Mouse (Mus musculus) intestine, embryonic 16.5 days (tissue): ENCODE measurements around the gene St14. TPM values are rescaled to one million over a fixed set of nuclear protein-coding genes. Genes with fewer than 3 reads are reported as not detected.
A peak's percentile ranks its signal among the peaks of the same experiment; 100 is the strongest.

ENCODE experiments used
- ATAC-seq: fragments of 200-750 bp; cut with Nextera tagmentation; 2 replicates; pipeline ENCODE4 v1.8.0; 2017; ENCODE audit warnings: moderate TSS enrichment, moderate library complexity
- H3K27ac ChIP-seq: fragments of 300-500 bp; sonication (generic); 2 replicates; pipeline ENCODE4 v1.5.1; 2014; ENCODE audit warnings: mild to moderate bottlenecking, low read length
- H3K27me3 ChIP-seq: fragments of 300-500 bp; sonication (generic); replicated peaks from 2 replicates; pipeline ENCODE4 v1.6.1; 2014; ENCODE audit warnings: low read length, control low read depth, mixed read lengths; ENCODE audit not compliant: control insufficient read depth, insufficient read depth
- H3K36me3 ChIP-seq: fragments of 300-500 bp; sonication (generic); 2 replicates; pipeline ENCODE4 v1.6.1; 2014; ENCODE audit warnings: low read length, control low read depth; ENCODE audit not compliant: control insufficient read depth, insufficient read depth
- H3K4me1 ChIP-seq: fragments of 300-500 bp; sonication (generic); 2 replicates; pipeline ENCODE4 v1.6.1; 2014; ENCODE audit warnings: low read length, control low read depth, mixed read lengths; ENCODE audit not compliant: control insufficient read depth, insufficient read depth
- H3K4me2 ChIP-seq: fragments of 300-500 bp; sonication (generic); 2 replicates; pipeline ENCODE4 v1.6.1; 2014; ENCODE audit warnings: low read depth, low read length, control low read depth
- H3K4me3 ChIP-seq: fragments of 300-500 bp; sonication (generic); 2 replicates; pipeline ENCODE4 v1.5.1; 2014; ENCODE audit warnings: mild to moderate bottlenecking, low read length
- H3K9ac ChIP-seq: fragments of 300-500 bp; sonication (generic); 2 replicates; pipeline ENCODE4 v1.6.1; 2014; ENCODE audit warnings: low read depth, low read length
- H3K9me3 ChIP-seq: fragments of 300-500 bp; sonication (generic); 2 replicates; pipeline ENCODE4 v1.6.1; 2016; ENCODE audit warnings: low read length, control low read depth; ENCODE audit not compliant: control insufficient read depth
- WGBS: fragments of 180-500 bp; shearing (Covaris S2); extraction: QIAGEN DNeasy Blood & Tissue Kit; methylation state at CpG from one replicate; pipeline ENCODE4 v1.1.7; 2014; 5-methylcytosine and 5-hydroxymethylcytosine counted together
- polyA plus RNA-seq: library from polyadenylated mRNA; unstranded; fragments of >200 nt; fragmentation: Nextera tagmentation; extraction: Ambion mirVana; gene quantifications from 2 replicates; pipeline ENCODE4 v1.2.1, GENCODE M21; 2015

Gene St14
- polyA plus RNA-seq, 1 experiment from 2014 or later = 91.4 TPM

GRCm38 (mm10) chr9:31162911-31163310 lies 31.3 kb upstream of the St14 start:
- Histone ChIP-seq H3K27me3 (no peaks in the 10 kb centered on the region), H3K9me3 (no peaks in the 10 kb centered on the region), H3K4me2 (no peak overlapping the region), H3K4me1 (no peaks in the 10 kb centered on the region), H3K9ac (no peak overlapping the region), H3K27ac (no peak overlapping the region), H3K36me3 (peaks cover 14% of the 10 kb centered on the region; the same call in 1 of the 2 replicates), H3K4me3 (no peak overlapping the region)
- no peak for ATAC-seq
- WGBS = 73% methylated on average over 1 of the region's 1 CpGs

GRCm38 (mm10) chr9:31159910-31160309 lies 28.3 kb upstream of the St14 start:
- Histone ChIP-seq H3K9ac (no peak overlapping the region), H3K4me1 (no peaks in the 10 kb centered on the region), H3K9me3 (no peaks in the 10 kb centered on the region), H3K27ac (no peak overlapping the region), H3K27me3 (no peaks in the 10 kb centered on the region), H3K4me2 (no peak overlapping the region), H3K36me3 (0 out of 2 replicates have a peak, but pooled peaks cover 10% of the 10 kb centered on the region), H3K4me3 (no peak overlapping the region)
- no peak for ATAC-seq
- WGBS = 74% methylated on average over 4 of the region's 4 CpGs

DNA sequence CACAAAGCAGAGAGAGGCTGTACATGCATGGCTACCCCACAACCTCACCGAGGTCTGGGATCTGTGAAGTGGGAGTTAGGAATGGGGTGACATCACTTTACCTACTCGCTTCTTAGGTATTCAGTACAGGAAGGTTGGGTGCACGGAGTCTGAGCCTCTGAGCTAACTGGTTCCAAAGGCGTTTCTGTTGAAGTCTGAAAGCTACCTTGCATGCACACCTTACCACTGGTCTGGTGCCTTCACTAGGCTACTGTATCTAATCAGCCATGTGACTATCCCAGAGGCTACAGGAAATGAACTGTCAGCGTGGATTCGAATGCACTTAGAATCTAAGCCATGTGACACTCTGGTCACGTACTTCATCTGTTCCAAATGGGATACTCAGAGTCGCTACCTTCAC lies 24.9 kb upstream of the St14 start:
- Histone ChIP-seq H3K9ac (no peak overlapping the region), H3K27me3 (no peaks in the 10 kb centered on the region), H3K4me2 (no peak overlapping the region), H3K27ac (no peak overlapping the region), H3K4me3 (no peak overlapping the region), H3K4me1 (no peaks in the 10 kb centered on the region), H3K36me3 (0 out of 2 replicates have a peak, but pooled peaks cover 8% of the 10 kb centered on the region), H3K9me3 (no peaks in the 10 kb centered on the region)
- WGBS = 87% methylated on average over 8 of the region's 8 CpGs
- no peak for ATAC-seq

- H3K9me3 ChIP-seq = no peaks in the 10 kb centered on the region
- WGBS = 81% methylated on average over 2 of the region's 2 CpGs
- no peak overlapping the region for H3K4me2 ChIP-seq
- no peaks in the 10 kb centered on the region for H3K36me3 ChIP-seq
- no peak overlapping the region for H3K9ac ChIP-seq
- peaks cover 2% of the 10 kb centered on the region; the same call in 1 of the 2 replicates for H3K4me1 ChIP-seq
- H3K27me3 ChIP-seq = no peaks in the 10 kb centered on the region
- H3K4me3 ChIP-seq = no peak overlapping the region
- no peak for ATAC-seq
- no peak overlapping the region for H3K27ac ChIP-seq
Observed at GRCm38 (mm10) chr9:31151050-31151449, 19.4 kb upstream of the St14 start.

DNA sequence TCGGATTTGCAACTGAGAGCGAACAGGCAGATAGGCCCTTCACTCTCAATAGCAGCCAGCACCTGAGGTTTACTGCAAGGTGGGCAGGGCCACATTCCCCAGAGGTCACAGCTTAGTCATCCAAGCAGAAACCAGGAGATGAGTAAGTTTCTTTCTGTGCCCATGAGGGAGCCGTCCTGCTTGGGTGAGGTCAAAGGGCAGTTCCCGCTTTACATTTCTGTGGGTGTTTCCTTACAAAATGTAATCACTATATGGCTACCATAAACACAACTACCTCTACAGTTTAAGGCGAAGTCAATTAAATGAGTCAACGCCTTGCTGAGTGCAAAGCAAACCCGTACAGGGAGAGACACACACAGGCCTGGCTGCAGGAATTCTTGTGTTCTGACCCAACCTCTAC lies 16.5 kb upstream of the St14 start:
- Histone ChIP-seq H3K9ac (no peak overlapping the region), H3K9me3 (no peaks in the 10 kb centered on the region), H3K36me3 (no peaks in the 10 kb centered on the region), H3K4me3 (no peak overlapping the region), H3K4me2 (no peak overlapping the region), H3K27me3 (no peaks in the 10 kb centered on the region), H3K27ac (peak overlapping the region; percentile 79), H3K4me1 (peaks cover 2% of the 10 kb centered on the region; the same call in 1 of the 2 replicates)
- WGBS = 47% methylated on average over 7 of the region's 7 CpGs
- peak; percentile 89 for ATAC-seq

DNA sequence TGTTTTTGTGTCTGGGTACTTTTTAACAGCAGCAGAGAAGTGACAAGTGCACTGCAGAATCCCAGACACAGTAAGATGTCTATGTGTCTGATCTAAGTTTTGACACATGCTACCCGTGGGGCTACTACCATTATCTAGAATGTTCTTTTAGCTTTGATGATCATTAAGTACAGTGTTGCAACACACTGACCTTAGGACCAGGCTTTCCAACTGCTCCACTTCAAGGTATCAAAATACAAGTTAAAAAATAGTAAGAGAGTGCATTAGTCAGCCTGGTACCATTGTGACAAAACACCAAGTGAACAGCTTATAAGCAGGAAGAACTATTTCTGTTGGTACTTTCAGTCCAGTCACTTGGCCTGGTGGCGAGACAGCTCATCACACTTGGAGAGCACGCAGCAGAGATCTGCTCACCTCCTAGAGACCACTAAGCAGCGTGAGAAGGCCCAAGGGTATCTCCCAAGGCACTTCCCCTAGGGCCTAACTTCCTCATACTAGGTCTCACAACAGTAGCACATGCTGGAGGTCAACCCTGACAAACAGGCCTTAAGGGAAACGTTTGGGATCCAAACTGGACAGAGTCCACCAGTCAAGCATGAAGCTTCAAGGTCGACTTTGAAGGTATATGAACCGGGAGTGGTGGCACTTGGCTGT lies 13.7 kb upstream of the St14 start:
- H3K27ac ChIP-seq = peak overlapping the region; percentile 77
- H3K9me3 ChIP-seq = no peaks in the 10 kb centered on the region
- 63% methylated on average over 7 of the region's 7 CpGs for WGBS
- H3K4me2 ChIP-seq = no peak overlapping the region
- peaks cover 2% of the 10 kb centered on the region; the same call in 1 of the 2 replicates for H3K4me1 ChIP-seq
- no peaks in the 10 kb centered on the region for H3K36me3 ChIP-seq
- H3K27me3 ChIP-seq = no peaks in the 10 kb centered on the region
- no peak overlapping the region for H3K9ac ChIP-seq
- peak; percentile 61 for ATAC-seq
- H3K4me3 ChIP-seq = no peak overlapping the region

GRCm38 (mm10) chr9:31142924-31143323 lies 11.3 kb upstream of the St14 start:
- Histone ChIP-seq H3K9ac (no peak overlapping the region), H3K36me3 (no peaks in the 10 kb centered on the region), H3K27me3 (no peaks in the 10 kb centered on the region), H3K4me3 (no peak overlapping the region), H3K4me2 (no peak overlapping the region), H3K4me1 (no peaks in the 10 kb centered on the region), H3K27ac (no peak overlapping the region), H3K9me3 (no peaks in the 10 kb centered on the region)
- ATAC-seq = no peak
- 75% methylated on average over 1 of the region's 1 CpGs for WGBS

- WGBS = 65% methylated on average over 5 of the region's 5 CpGs
- no peak overlapping the region for H3K4me3 ChIP-seq
- ATAC-seq = no peak
- H3K9me3 ChIP-seq = no peaks in the 10 kb centered on the region
- H3K4me1 ChIP-seq = peaks cover 13% of the 10 kb centered on the region
- H3K27me3 ChIP-seq = no peaks in the 10 kb centered on the region
- H3K9ac ChIP-seq = no peak overlapping the region
- H3K4me2 ChIP-seq = no peak overlapping the region
- no peak overlapping the region for H3K27ac ChIP-seq
- no peaks in the 10 kb centered on the region for H3K36me3 ChIP-seq
Observed at GRCm38 (mm10) chr9:31133131-31133530, 1.5 kb upstream of the St14 start.

DNA sequence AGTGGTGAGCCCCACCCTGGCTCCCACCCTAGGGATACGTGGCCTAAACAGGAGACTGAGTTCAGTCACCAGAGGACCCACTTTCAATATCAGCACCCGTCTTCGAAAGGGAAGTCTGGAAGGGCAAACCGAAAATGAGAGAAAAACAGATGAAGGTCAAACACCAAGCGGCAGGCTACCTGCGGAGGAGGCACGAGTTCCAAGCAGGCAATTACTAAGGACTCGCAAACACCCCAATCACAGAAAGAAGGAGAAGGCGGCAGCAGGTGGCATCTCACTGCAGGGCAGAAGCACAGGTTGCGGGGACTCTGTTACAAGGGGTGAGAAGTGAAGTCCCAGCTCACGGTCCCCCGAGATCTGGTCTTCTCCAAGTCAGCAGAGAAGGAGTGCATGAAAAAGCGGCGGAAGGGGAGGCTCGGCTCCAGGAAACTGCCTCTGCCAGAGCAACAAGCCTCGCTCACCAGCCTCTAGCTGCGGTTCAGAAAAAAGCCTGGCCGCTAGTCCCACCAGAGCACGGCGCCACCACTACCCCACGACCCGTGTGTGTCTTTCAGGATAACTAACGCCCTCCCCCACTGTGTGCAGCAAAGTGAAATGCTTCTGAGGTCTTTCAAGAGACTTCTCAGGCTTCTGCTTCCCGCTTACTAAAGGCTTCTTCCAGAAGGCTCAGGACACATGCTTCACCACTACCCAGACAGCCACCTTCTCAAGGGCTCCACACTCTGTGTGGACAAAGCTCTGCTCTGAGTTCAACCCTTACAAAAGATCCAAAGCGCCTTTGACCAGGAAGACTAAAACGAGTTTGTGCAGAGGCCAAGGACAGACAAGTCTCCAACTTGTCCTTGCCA lies 1.1 kb downstream of the St14 start:
- Histone ChIP-seq H3K36me3 (no peaks in the 10 kb centered on the region), H3K27me3 (no peaks in the 10 kb centered on the region), H3K9ac (peak overlapping the region; percentile 86), H3K27ac (peak overlapping the region; percentile 66), H3K4me1 (peaks cover 13% of the 10 kb centered on the region), H3K4me2 (peak overlapping the region; percentile 76), H3K4me3 (peak overlapping the region; percentile 67), H3K9me3 (no peaks in the 10 kb centered on the region)
- WGBS = 5% methylated on average over 26 of the region's 26 CpGs
- peak; percentile 16 for ATAC-seq
